Mouse (Mus musculus): ENCODE measurements at regions not wholly inside any gene's neighbourhood (a gene's known extent, or its start where the extent isn't known, plus 50 kb on each side); places are given as distances from the start of the nearest gene placed in this dataset.
"Not testable (repeated sequence)": the region's sequence is repeated elsewhere in the genome, so short reads cannot be mapped to it uniquely, and the experiment has no call there.

GRCm38 (mm10) chr3:22010700-22010991, 65.8 kb upstream of the Tbl1xr1 start:
- DNase-seq: not testable (repeated sequence)

GRCm38 (mm10) chr3:22021360-22021935, 55.0 kb upstream of the Tbl1xr1 start:
- DNase-seq: no peak

GRCm38 (mm10) chr3:22022418-22022817, 54.0 kb upstream of the Tbl1xr1 start:
- DNase-seq: no peak

- DNase-seq: no peak
These were observed 53.4 kb upstream of the Tbl1xr1 start for GRCm38 (mm10) chr3:22023049-22023448.

GRCm38 (mm10) chr3:22023551-22023950, 52.9 kb upstream of the Tbl1xr1 start:
- no peak for DNase-seq

- peak; percentile 23 for DNase-seq
These were observed 52.3 kb upstream of the Tbl1xr1 start for GRCm38 (mm10) chr3:22024200-22024599.

GRCm38 (mm10) chr3:22025119-22025518, 51.3 kb upstream of the Tbl1xr1 start:
- DNase-seq: no peak

GRCm38 (mm10) chr3:22025615-22026014, 50.8 kb upstream of the Tbl1xr1 start:
- DNase-seq: no peak
